Mouse (Mus musculus): ENCODE data around the gene Galnt2.

DNA sequence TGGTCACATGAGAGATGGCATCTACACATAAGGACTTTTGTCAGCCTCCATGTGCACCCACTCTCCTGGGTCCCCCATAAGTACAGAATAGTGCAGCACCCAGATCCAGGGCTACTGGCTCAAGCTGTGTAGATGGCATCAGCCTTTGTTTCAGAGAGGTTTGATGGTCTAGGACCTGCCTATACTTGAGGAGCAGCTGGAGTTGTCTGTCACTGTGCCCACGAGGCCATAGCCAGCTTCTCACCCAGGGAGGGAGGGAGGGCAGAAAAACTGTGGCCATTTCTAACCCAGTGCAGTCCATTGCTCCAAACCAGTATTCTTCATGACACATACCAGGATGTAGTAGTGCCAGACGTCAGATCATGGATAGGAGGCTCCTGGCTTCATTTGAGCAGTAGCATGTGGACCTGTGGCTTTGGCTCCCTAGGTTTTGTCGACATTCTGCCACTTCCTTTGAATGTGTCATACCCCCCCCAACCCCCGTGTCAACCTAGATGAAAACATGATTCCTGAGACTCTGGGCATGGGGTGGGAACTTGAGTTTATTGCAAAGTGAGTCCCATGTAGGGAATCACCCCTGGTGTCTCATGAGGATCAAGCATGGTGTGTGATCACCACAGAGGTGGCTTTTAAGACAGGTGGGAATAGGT is 57.1 kb downstream of the Galnt2 start:
- TF ChIP-seq CTCF (IDR thresholded peaks at IDR 0.05; ENCODE audit: low read depth) (no peak), EP300 (IDR thresholded peaks at IDR 0.05; ENCODE audit: low read depth) (no peak)

All from heart, postnatal 0 days (tissue).